Mouse (Mus musculus) midbrain, postnatal 0 days (tissue): ENCODE measurements at regions not wholly inside any gene's neighbourhood (a gene's known extent, or its start where the extent isn't known, plus 50 kb on each side); places are given as distances from the start of the nearest gene placed in this dataset.
A peak's percentile ranks its signal among the peaks of the same experiment; 100 is the strongest.
"Not testable (repeated sequence)": the region's sequence is repeated elsewhere in the genome, so short reads cannot be mapped to it uniquely, and the experiment has no call there.

Experiments used
- ATAC-seq: fragments of 200-750 bp; cut with Nextera tagmentation; 2 replicates; pipeline ENCODE4 v1.8.0; 2017; ENCODE audit warnings: moderate number of reproducible peaks, mild to moderate bottlenecking, moderate TSS enrichment, moderate library complexity; ENCODE audit not compliant: low FRiP score
- DNase-seq: peaks from one replicate; pipeline ENCODE4 v3.0.0-alpha.2; 2015; ENCODE audit warnings: low spot score
- H3K27ac ChIP-seq: fragments of 300-500 bp; sonication (generic); 2 replicates; pipeline ENCODE4 v1.5.1; 2014; ENCODE audit warnings: low read depth, mild to moderate bottlenecking, low read length, mixed read lengths
- H3K27me3 ChIP-seq: fragments of 300-500 bp; sonication (generic); 2 replicates; pipeline ENCODE4 v1.6.1; 2014; ENCODE audit warnings: low read length, control low read depth, mixed read lengths; ENCODE audit not compliant: insufficient read depth
- H3K36me3 ChIP-seq: fragments of 300-500 bp; sonication (generic); 2 replicates; pipeline ENCODE4 v1.6.1; 2014; ENCODE audit warnings: low read length, control low read depth, mixed read lengths; ENCODE audit not compliant: insufficient read depth
- H3K4me1 ChIP-seq: fragments of 300-500 bp; sonication (generic); 2 replicates; pipeline ENCODE4 v1.6.1; 2014; ENCODE audit warnings: mild to moderate bottlenecking, control low read depth, antibody characterized with exemption, low read length, mixed read lengths; ENCODE audit not compliant: insufficient read depth
- H3K4me2 ChIP-seq: fragments of 300-500 bp; sonication (generic); 2 replicates; pipeline ENCODE4 v1.6.1; 2014; ENCODE audit warnings: low read depth, mild to moderate bottlenecking, low read length, mixed read lengths; ENCODE audit not compliant: poor library complexity, severe bottlenecking
- H3K4me3 ChIP-seq: fragments of 300-500 bp; sonication (generic); 2 replicates; pipeline ENCODE4 v1.5.1; 2014; ENCODE audit warnings: low read depth, mild to moderate bottlenecking, low read length, moderate library complexity
- H3K9ac ChIP-seq: fragments of 300-500 bp; sonication (generic); replicated peaks from 2 replicates; pipeline ENCODE4 v1.6.1; 2014; ENCODE audit warnings: mild to moderate bottlenecking, low read length, moderate library complexity, mixed read lengths; ENCODE audit not compliant: poor library complexity, severe bottlenecking
- H3K9me3 ChIP-seq: fragments of 300-500 bp; sonication (generic); 2 replicates; pipeline ENCODE4 v1.6.1; 2016; ENCODE audit warnings: low read length, control low read depth
- CTCF ChIP-seq: IDR thresholded peaks from 2 replicates; pipeline ENCODE4 v1.5.1; 2016; ENCODE audit warnings: antibody characterized with exemption, mild to moderate bottlenecking
- WGBS: fragments of 180-500 bp; shearing (Covaris S2); extraction: QIAGEN DNeasy Blood & Tissue Kit; methylation state at CpG from one replicate; pipeline ENCODE4 v1.1.7; 2014; 5-methylcytosine and 5-hydroxymethylcytosine counted together

DNA sequence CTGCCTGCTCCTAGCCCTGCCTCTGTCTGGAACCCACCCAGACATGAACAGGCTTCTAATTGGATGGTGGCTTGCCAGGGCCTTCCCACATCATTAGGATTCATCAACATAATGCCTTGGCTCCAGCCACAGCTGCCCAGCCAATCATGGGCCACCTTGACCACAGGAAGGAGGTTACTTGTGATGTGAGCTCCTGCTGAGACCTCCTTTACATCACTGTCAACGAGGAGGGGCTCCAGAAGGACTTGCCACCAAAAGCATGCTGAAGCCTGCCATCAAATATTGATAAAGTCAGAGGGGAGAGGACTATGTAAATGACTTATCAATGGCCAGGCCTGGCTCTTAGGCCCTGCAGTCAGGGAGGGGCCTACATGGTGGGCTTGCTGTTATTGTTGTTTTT is 175.6 kb downstream of the Map1s start:
- not testable (repeated sequence) for H3K36me3 ChIP-seq, H3K4me3 ChIP-seq, ATAC-seq, H3K4me2 ChIP-seq, H3K27me3 ChIP-seq, H3K9ac ChIP-seq, H3K9me3 ChIP-seq, H3K4me1 ChIP-seq, H3K27ac ChIP-seq
- 8% methylated on average over 1 of the region's 1 CpGs for WGBS
- DNase-seq = peak; percentile 39

DNA sequence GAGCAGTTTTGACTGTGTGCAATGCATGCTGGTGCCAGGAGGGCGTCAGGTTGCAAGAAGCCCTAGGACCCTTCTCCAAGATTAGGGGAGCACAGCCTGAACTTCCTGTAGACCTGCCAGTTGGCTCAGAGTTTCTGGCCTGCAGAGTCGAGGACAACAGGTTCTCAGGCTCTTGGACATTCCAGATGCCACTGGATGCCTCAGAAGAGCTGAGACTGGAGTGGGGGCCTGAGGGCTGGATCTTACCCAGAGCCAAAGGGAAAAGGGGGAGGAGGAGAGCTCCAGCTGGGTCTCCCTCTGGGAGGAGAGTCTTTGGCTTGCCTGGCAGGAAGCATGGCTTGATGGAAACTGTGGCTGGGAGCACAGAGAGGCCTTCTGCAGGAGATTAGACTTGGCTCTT is 145.4 kb upstream of the Myo9b start:
- not testable (repeated sequence) for ATAC-seq, H3K9me3 ChIP-seq, H3K4me2 ChIP-seq, H3K4me1 ChIP-seq, H3K4me3 ChIP-seq, H3K27ac ChIP-seq, H3K36me3 ChIP-seq, H3K9ac ChIP-seq, DNase-seq, H3K27me3 ChIP-seq
- 43% methylated on average over 2 of the region's 2 CpGs for WGBS

DNA sequence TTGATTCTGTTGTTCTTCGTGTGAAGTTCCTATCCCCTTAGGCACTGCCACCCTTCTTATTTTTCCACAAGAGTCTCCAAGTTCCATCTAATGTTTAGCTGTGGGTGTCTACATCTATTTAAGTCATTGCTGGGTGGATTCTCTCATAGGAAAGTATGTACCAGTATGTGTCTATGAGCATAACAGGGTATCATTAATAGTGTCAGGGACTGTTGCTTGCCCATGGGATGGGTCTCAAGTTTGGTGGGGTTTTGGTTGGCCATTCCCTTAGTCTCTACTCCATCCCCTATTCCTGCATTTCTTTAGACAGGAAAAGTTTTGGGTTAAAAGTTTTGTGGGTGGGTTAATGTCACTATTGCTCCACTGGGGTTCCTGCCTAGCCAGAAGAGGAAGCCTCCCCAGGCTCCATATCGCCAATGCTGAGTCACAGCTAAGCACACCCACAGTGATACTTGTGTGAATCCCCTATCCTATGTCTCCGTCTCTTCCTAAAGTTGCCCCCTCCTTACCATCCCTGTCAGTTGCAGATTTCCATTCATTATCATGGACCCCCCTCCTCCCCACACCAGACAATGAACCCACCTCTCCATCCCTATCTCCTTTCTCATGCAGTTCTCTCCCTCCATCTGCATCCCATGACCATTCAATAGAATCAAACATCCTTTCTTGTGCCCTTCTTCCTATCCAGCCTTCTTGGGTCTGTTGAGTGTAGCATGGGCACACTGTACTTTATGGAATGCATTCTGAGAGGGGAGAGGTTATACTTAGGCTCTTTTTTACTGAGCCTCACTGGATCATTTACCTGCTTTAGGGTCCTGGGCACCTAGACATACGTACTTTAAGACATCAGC is 141.9 kb upstream of the Myo9b start:
- Histone ChIP-seq H3K36me3 (no peaks in the 10 kb centered on the region), H3K9ac (no peak overlapping the region), H3K9me3 (no peaks in the 10 kb centered on the region), H3K27me3 (no peaks in the 10 kb centered on the region), H3K27ac (no peak overlapping the region), H3K4me2 (no peak overlapping the region), H3K4me3 (no peak overlapping the region), H3K4me1 (no peaks in the 10 kb centered on the region)
- DNase-seq = peak; percentile 0
- 65% methylated on average over 4 of the region's 4 CpGs for WGBS
- no peak for TF ChIP-seq CTCF
- ATAC-seq = peak; percentile 69

GRCm38 (mm10) chr8:71131327-71132089 is 141.0 kb upstream of the Myo9b start:
- Histone ChIP-seq H3K27me3 (no peaks in the 10 kb centered on the region), H3K4me1 (no peaks in the 10 kb centered on the region), H3K27ac (no peak overlapping the region), H3K9me3 (no peaks in the 10 kb centered on the region), H3K4me3 (no peak overlapping the region), H3K9ac (no peak overlapping the region), H3K36me3 (no peaks in the 10 kb centered on the region), H3K4me2 (no peak overlapping the region)
- TF ChIP-seq CTCF = no peak
- WGBS = 92% methylated on average over 4 of the region's 4 CpGs
- DNase-seq (peak; percentile 5), ATAC-seq (0 out of 2 replicates have a peak, but pooled peaks have one; percentile 20)

DNA sequence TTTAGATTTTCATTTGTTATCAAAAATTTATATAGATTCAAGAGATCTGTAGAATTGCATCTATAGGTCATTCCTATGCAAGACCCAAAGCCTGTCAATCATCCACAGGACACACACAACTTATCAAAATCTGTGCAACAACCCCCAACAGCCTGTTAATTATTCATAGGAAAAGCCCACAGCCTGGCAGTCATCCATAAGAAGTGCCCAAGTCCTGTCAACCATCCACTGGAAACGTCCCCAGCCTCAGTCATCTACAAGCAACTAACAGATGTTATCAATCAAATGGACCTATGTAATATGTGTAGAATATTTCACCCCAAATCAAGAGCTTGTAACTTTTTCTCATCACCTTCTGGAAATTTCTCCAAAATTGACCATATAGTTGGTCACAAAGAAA is 139.6 kb upstream of the Myo9b start:
- peak; percentile 32; the same call in 1 of the 2 replicates for ATAC-seq
- H3K4me2 ChIP-seq, H3K36me3 ChIP-seq, H3K9ac ChIP-seq, H3K4me3 ChIP-seq, H3K27me3 ChIP-seq, H3K27ac ChIP-seq, H3K9me3 ChIP-seq, H3K4me1 ChIP-seq: not testable (repeated sequence)
- DNase-seq = peak; percentile 31
- 67% methylated on average over 1 of the region's 1 CpGs for WGBS

- H3K27me3 ChIP-seq, DNase-seq, ATAC-seq, H3K4me3 ChIP-seq, H3K9me3 ChIP-seq, H3K4me1 ChIP-seq, H3K27ac ChIP-seq, H3K36me3 ChIP-seq, H3K4me2 ChIP-seq, H3K9ac ChIP-seq: not testable (repeated sequence)
- WGBS = 100% methylated on average over 1 of the region's 3 CpGs
These were observed 135.4 kb upstream of the Myo9b start for GRCm38 (mm10) chr8:71137131-71137530.

DNA sequence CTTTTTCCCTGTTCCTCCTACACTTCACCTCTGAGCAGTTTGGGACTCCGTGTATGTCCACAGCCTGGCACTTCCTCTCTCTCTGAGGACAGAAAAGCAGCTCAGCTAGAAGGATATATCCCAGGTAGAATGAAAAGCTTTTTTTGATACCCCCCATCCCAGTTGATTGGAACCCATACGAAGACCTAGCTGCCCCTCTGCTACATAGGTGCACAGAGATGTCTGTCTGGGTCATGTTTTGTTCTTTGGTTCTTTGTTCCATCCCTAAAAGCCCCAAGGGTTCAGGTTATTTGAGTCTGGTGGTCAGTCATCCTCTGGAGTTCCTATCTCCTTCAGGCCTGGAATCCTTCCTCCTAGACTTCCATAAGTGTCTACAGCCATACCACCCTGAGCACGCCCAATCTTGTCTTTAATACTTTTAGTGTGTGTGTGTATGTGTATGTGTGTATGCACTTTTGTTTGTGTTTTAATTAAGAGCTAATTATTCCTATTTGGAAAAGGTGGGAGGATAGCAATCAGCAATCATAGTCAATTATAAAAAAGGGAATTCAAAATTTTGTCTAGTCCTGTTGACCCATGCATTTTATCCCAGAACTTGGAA is 130.0 kb upstream of the Myo9b start:
- H3K9ac ChIP-seq, ATAC-seq, H3K4me1 ChIP-seq, H3K4me3 ChIP-seq, DNase-seq, H3K27me3 ChIP-seq, H3K27ac ChIP-seq, H3K4me2 ChIP-seq, H3K36me3 ChIP-seq, H3K9me3 ChIP-seq: not testable (repeated sequence)
- WGBS = 75% methylated on average over 3 of the region's 3 CpGs

DNA sequence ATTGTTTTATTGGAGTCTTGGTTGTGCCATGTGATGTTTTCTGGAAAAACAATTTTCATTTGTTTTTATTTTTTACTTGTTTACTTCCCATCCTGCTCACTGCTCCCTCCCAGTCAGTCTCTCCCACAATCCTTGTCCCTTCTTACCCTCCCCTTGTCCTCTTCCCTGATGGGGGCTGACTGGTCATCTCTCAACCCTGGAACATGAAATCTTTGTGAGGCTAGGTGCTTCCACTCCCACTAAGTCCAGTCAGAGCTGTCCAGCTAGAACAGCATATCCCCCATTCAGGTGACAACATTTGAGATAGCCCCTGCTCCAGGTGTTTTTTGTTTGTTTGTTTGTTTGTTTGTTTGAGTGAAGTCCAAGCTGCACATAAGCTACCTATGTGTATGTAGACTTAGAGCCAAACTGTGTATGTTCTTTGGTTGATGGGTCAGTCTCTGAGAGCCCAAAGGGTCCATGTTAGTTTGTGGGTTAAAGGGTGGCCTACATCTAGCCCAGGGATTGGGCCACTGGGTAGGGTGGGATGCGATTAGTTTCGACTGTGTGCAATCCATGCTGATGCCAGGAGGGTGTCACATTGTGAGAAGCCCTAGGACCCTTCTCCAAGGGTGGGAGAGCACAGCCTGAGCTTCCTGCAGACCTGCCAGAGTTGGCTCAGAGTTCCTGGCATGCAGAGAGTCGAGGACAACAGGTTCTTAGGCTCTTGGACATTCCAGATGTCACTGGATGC is 100.9 kb upstream of the Myo9b start:
- not testable (repeated sequence) for H3K9me3 ChIP-seq, H3K27ac ChIP-seq, H3K4me2 ChIP-seq, H3K27me3 ChIP-seq, DNase-seq, H3K4me1 ChIP-seq, H3K9ac ChIP-seq, H3K4me3 ChIP-seq, H3K36me3 ChIP-seq
- WGBS = 68% methylated on average over 3 of the region's 3 CpGs
- peak; percentile 27; the same call in 1 of the 2 replicates for ATAC-seq
